Mouse (Mus musculus) liver, postnatal 0 days (tissue): ENCODE data around the gene Dhps.

Experiments used
- CTCF ChIP-seq: sonication (generic); IDR thresholded peaks from 2 replicates; pipeline ENCODE4 v1.5.1; 2016; ENCODE audit warnings: antibody characterized with exemption, low read depth
- EP300 ChIP-seq: IDR thresholded peaks from 2 replicates; pipeline ENCODE4 v1.6.1; 2016; ENCODE audit warnings: antibody characterized with exemption, low read depth, mild to moderate bottlenecking

- TF ChIP-seq CTCF (no peak), EP300 (no peak)
These were observed 25.3 kb downstream of the Dhps start for GRCm38 (mm10) chr8:85096850-85097249.
